Mouse (Mus musculus): Measurements from ENCODE around the gene Hdgfl3.

- TF ChIP-seq CTCF (IDR thresholded peaks at IDR 0.05; ENCODE audit: control insufficient read depth, insufficient read depth, low read length) (no peak), POLR2A (IDR thresholded peaks at IDR 0.05; ENCODE audit: borderline replicate concordance, control insufficient read depth, low read depth, low read length) (no peak)
These were observed 79.5 kb downstream of the Hdgfl3 start for GRCm38 (mm10) chr7:81854568-81855307.

Measured in bone marrow, adult 2 months (tissue).